Mouse (Mus musculus) liver, adult 2 months (tissue): ENCODE results near the gene Hpd.

ENCODE experiments used
- CTCF ChIP-seq: fragments of 200-500 bp; IDR thresholded peaks from 2 replicates; pipeline ENCODE4 v1.5.1; 2011; ENCODE audit warnings: low read depth, low read length, control low read depth
- POLR2A ChIP-seq: fragments of 200-500 bp; IDR thresholded peaks from 2 replicates; pipeline ENCODE4 v1.6.1; 2011; ENCODE audit warnings: low read length, control low read depth; ENCODE audit not compliant: insufficient read depth; ENCODE audit errors: extremely low read depth

GRCm38 (mm10) chr5:123133784-123134143 is 48.8 kb downstream of the Hpd start:
- TF ChIP-seq CTCF (no peak), POLR2A (no peak)
